Mouse (Mus musculus): ENCODE results near the gene Nccrp1.

Nccrp1 gene

DNA sequence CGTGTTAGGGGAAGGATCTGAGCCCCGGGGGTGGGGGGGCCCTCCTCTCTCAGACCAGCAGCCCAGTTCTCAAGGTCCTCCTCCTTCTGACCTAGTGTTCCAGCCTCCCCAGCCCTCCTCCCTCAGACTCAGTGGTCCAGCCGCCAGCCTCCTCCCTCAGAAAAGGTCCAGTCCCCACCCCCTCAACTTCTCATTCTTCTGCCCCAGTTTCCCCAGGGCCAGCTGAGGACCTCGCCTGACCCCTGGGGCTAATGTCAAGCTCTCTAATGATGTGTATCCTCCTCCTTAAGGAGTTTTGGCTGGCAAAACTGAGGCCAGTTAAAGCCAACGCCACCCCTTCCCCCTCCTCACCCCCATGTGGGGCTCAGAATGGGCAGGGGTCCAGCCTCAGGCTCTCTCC is at the start of gene Nccrp1:
Gene Nccrp1, minus strand, starts transcription at position 101 of the 400 bp plus-strand sequence.
- no peak for DNase-seq (ENCODE audit: low spot score in 2 of 2)

- no peak for DNase-seq (ENCODE audit: low spot score in 2 of 2)
These were observed 48.8 kb upstream of the Nccrp1 start for GRCm38 (mm10) chr7:28595751-28596435.

GRCm38 (mm10) chr7:28593206-28594111 is 46.4 kb upstream of the Nccrp1 start:
- no peak for DNase-seq (ENCODE audit: low spot score in 2 of 2)

DNA sequence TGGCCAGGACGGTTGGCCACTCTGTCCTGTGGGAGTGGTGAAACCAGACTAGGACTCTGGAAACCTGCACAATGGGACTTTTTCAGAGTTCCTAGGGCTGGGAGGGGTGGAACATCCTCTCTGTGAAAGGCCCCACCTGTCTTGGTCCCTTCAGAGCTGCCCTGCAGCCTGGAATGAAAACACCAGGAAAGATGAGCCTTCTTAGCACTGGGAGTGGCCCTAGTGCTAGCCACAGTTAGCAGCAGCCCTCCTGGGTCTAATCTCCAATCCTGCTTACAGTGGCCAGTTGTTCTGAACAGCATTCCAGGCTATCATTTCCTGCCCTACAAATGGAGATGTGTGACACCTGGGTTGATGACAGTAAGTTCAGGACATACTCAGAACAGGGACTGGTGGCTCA is 44.8 kb upstream of the Nccrp1 start:
- no peak for DNase-seq (ENCODE audit: low spot score in 2 of 2)

DNA sequence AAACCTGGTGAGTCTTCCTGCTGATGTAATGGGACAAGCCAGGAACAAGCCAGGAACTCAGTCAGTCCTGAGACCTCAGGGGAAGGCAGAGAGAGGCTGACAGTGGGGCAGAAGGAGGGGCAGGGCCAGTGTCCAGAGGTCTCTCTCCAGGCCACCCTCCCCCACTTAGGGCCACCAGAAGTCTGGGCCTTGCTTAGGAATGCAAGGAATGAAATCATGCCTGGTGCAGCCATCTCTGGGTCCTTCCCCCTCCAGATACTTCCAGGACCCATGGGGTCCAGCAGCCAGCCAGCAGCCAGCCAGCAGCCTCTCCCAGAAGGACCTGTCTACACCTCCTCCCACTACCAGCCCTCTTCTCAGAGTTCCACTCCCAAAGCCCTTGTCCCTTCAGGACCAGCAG is 40.6 kb upstream of the Nccrp1 start:
- DNase-seq (ENCODE audit: low spot score in 2 of 2): no peak

DNA sequence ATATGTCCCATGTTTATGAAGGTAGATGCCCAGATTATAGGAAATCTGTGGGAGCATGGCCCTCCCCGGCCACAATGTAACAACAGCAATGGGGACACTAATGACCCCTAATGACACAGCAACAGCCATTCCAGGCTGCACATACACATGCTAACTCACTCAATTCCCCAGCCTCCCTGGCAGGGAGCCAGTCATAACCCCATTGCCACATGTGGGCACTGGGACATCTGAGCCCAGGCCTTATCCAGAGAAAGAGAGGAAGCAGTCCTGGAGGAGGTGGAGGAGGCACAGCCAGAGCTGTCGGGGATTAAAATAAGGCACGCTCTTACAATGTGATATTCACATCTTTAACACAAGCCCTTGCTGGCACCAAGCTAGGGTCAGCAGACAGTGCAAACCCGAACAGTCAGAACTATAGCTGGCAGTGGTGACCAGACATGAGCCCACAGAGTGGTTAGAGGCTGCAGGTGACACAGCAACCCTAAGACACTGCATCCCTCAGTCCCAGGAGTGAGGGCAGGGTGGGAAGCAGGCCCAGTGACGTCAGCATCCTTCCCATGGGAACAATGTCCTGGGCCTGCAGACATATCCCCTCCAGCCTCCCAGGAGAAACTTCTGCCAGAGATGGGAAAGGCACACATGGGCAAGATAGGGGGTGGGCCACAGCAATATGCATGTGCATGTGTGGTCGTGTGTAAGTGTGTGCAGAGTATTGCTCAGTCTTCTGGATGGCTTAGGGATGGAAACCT is 39.8 kb upstream of the Nccrp1 start:
- no peak for DNase-seq (ENCODE audit: low spot score in 2 of 2)

DNA sequence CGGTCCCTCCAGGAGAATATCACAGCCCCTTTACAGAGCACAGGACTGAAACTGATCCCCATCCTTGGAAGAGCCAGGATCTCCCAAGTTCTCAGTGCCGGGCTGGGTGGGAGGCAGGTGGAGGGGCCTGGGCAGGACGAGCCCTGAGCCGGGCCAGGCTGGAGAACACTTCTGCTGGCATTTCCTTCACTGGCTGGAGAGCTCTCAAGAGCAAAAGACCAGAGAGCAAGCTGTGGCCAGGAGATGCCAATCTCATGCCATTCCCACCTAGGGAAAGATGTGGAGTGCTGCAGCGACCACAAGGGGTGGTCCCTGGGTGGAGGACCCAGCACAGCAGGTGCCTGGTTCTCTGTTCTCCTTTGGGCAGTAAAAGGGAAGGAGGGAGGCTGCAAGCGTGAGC is 37.9 kb upstream of the Nccrp1 start:
- DNase-seq (ENCODE audit: low spot score in 2 of 2): no peak

- DNase-seq (ENCODE audit: low spot score in 2 of 2): no peak
These were observed 37.4 kb upstream of the Nccrp1 start for GRCm38 (mm10) chr7:28584468-28584867.

GRCm38 (mm10) chr7:28583570-28584344 is 36.7 kb upstream of the Nccrp1 start:
- DNase-seq (ENCODE audit: low spot score in 2 of 2): no peak

- no peak for DNase-seq (ENCODE audit: low spot score in 2 of 2)
These were observed 35.8 kb upstream of the Nccrp1 start for GRCm38 (mm10) chr7:28582841-28583240.

- no peak for DNase-seq (ENCODE audit: low spot score in 2 of 2)
These were observed 34.7 kb upstream of the Nccrp1 start for GRCm38 (mm10) chr7:28581721-28582120.

DNA sequence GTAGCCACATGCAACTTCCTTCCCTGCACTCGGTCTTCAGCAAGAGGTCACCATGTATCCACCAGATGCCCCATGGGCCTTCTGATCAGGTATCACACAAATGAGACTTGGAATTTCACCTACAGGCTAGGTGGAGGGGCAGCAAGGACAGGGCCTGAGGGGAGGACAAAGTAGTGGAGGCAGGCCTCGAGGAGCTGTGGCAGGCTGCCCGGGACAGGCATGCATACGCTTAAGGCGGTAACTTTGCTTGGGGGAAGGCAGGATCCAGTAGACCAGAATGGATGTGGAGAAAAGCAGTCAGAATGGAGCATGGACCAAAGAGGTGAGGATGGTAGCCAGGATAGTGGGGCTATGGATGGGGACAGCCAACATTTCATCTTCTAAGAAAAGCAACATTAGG is 32.8 kb upstream of the Nccrp1 start:
- DNase-seq (ENCODE audit: low spot score in 2 of 2): no peak

GRCm38 (mm10) chr7:28578543-28579053 is 31.5 kb upstream of the Nccrp1 start:
- DNase-seq (ENCODE audit: low spot score in 2 of 2): no peak

DNA sequence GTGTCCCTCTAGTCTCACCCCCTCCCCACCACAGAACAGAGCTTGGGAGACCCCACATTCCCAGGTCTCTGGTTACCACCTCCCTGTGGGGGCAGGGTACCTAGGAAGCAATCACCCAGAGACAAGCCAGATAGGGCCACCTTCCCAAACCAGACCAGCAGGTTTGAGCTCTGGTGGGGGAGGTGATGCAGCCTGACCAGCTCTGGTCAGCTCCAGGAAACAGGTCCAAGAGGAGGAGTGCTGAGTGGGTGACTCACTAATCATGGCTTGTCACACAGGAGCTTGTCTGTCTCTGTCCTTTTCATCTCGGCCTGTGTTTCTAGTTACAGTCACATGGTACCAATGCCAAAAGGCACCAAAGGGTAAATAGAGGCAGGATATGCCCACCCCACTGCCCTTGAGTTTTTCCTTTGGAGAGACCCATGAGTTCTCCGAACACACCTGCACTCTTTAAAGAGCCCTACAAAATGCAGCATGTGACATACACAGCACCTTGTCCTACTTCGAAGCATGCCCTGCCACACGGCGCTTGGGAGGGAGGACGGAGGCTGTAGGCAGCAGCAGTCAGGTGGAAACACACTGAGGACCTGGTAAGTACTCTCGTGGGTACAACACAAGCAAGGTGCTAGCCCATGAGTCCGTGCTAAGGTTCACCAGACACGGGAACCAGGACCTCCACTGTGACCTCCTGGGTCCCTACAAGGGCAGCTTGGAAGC is 30.9 kb upstream of the Nccrp1 start:
- no peak for DNase-seq (ENCODE audit: low spot score in 2 of 2)

GRCm38 (mm10) chr7:28576271-28576914 is 29.3 kb upstream of the Nccrp1 start:
- DNase-seq (ENCODE audit: low spot score in 2 of 2): no peak

DNA sequence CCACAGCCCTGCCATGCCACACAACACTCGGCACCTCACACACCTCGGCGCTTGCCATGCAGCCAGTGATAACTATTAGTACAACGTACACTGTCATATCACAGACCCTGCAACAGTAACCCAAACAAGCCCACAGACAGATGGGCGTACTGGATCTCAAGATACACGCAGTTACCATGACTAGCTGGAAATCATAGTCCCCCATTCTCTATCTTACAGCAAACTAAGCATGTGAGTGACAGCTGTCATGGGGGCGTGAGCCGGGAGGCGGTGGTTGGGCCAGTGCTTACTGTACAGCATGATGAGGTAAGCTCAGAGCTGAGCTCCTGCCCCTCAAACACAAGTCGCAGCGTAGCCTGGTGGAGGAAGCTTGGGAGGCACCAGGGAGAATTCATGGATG is 28.5 kb upstream of the Nccrp1 start:
- no peak for DNase-seq (ENCODE audit: low spot score in 2 of 2)

DNA sequence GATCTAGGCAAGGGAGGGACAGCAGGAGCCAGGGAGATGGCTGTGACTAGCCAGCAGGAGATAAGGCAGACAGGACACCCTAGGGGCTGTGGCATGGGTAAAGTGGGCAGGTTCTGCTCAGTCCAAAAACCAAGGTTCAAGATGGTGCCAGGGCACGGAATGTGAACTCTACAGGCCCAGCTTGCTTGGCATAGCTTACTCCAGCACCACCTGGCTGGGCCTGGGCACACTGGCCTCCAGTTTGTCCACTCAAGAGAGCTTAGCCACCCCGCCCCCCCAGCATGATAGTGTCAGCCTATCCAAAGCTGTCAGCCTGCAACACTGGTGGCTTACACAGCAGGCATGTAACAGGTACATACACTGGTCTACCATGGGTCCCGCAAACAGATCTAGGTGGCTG is 26.2 kb upstream of the Nccrp1 start:
- no peak for DNase-seq (ENCODE audit: low spot score in 2 of 2)

- no peak for DNase-seq (ENCODE audit: low spot score in 2 of 2)
These were observed 25.6 kb upstream of the Nccrp1 start for GRCm38 (mm10) chr7:28572689-28573088.

DNA sequence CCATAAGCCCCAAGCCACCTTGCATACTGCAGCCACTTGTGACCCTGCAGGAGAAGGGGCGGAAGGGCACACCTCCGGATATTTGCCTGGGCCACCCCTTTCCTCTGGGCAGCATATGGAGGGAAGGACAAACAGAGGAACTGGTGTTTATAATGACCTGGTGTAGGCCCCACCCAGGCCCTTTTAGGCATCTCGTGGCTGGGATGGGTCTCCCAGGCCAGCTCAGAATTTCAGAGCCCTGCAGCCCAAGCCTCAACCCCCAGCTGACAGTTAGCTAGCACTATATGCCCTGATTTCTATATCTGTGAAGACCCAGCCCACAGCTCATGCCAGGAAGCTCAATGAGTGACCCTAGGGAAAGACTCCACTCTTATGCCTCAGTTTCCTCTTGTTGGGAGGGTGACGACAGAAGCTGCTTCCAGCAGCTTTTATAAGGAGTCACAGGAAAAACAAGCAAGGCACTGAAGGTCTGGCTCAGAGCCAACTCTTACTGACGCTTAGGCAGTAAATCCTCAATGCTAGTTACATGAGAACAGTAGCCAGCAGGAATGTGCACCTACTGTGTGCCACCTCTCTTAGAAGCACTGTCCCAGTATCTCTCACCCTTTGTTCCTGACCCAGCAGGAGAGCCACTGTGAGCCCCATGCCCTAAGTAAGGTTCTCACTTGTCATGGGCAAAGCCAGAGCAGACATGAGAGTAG is 24.1 kb upstream of the Nccrp1 start:
- no peak for DNase-seq (ENCODE audit: low spot score in 2 of 2)

Measured in thymus, postnatal 10 days (tissue).